Mouse (Mus musculus): ENCODE measurements around the gene Kalrn. TPM values are rescaled to one million over a fixed set of nuclear protein-coding genes. Genes with fewer than 3 reads are reported as not detected.

Kalrn gene
- total RNA-seq, 2 experiments from 2014 or later = 23.0 to 24.1 TPM

GRCm38 (mm10) chr16:33947664-33948571 is 625.4 kb downstream of the Kalrn start:
- no peak for DNase-seq (ENCODE audit: low spot score in 2 of 2)

DNA sequence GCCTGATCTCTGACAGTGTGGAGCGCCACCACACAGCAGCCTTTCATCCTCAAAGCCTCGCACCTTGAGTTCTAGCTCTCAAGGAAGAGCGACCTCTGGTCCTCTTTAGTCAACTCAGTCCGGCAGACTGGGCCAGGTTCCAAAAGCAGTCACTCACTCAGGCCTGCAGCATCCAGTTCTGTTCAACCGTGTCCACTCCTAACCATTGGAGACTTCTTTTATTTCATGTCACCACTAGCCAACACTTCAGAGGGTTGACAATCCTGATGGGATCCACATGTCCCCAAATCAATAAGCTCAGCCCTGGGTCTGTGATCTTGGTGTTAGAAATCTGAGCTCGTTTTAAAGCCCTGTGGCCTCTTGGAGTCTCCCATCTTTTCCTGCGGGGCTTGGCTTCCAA is 627.3 kb downstream of the Kalrn start:
- no peak for DNase-seq (ENCODE audit: low spot score in 2 of 2)

DNA sequence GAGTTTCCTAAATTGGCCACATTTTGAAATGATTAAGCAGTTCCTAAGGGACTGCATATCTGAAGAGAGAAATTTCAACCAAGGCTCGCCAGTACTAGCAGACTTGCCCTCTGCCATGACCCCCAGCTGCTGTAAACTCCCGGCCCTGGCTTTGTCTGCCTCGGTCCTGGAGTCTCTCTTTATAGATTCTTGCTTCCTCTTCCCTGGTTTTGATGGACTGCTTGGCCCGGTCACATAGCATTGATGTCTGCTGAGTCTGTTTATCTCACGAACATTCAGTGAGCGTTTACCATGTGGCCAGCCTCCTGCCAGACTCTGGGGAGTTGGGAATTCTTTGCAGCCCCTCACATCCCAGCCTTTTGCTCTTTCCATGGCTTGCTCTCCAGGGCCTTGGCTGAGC is 628.6 kb downstream of the Kalrn start:
- no peak for DNase-seq (ENCODE audit: low spot score in 2 of 2)

- no peak for DNase-seq (ENCODE audit: low spot score in 2 of 2)
Observed at GRCm38 (mm10) chr16:33944126-33944525, 629.2 kb downstream of the Kalrn start.

DNA sequence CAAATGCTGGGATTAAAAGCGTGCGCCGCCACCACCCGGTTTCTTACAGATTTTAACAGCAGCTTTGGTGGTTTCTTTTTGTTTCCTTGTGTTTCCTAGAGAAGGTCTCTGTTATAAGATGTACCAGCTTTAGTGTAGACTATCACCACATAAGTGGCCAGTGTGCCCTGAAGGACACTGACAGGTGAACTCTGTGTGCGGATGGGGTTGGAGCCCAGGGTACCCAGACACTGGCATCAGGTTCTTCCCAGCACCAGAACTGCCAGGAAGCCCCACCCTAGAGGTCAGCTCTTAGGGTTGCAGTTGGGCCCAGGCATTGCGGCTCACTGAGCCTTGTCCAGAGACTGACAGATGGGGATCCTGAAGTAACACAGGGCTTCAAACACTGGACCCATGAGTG is 629.9 kb downstream of the Kalrn start:
- DNase-seq (ENCODE audit: low spot score in 2 of 2) = no peak

DNA sequence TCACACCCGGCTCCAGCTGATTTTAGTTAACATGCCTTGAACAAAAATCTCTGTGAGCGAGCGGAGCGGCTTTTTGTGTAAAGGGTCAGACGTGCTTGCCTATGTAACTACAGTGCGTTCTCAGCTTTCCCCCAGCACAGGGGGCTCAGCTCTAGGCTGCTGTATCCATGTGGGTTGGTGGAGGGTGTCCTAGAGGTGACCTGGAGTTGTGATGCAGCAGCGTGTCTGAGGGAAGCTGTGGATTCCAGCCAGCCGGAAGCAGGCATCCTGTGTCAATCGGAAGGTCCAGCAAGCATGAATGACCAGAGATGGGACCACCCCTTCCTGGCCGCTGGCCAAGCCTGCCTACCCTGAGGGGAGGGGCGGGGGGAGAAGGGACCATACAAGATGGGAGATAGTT is 631.0 kb downstream of the Kalrn start:
- no peak for DNase-seq (ENCODE audit: low spot score in 2 of 2)

DNA sequence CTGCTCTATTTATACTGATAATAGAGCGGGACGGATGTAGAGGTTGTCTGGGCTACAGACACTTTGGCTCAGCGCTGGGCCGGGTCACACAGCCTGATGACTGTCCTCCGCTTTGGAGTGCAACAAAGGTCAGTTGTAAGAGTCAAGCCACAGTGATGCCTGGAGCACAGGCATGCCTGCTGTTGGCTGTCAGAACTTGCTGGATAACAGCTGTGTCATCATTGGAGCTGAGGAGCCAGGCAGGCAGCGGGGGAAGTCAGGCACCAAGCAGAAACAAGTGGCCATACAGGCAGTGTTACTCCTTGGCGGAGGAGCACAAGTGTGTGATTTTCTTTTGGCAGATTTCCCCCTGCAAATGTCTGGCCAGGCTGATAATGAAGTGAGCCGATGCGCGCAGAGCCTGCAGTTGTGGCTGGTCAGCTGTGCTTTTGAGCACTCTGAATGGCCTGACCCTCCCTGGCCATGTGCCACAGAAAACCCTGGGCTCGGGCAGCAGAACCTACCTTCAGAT is 632.0 kb downstream of the Kalrn start:
- DNase-seq (ENCODE audit: low spot score in 2 of 2) = no peak

DNA sequence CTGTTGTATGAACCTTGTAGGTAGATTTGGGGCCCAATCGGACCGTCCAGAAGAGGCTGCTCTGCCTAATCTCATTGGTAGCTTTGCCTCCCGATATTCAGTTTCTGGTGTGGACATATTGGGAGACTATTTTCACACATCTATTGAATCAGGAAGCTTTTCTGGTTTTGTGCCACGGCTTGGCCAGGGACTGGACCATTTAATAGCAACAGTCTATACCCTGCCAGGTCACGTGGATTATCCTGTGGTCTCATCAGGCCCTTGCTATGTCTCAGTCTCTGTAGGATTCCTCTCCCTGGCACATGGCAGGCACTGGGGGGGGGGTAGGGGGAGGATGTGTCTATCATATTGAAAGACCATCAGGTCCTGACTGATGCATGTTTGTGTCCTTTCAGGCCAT is 633.2 kb downstream of the Kalrn start:
- DNase-seq (ENCODE audit: low spot score in 2 of 2) = no peak

GRCm38 (mm10) chr16:33939636-33940035 is 633.7 kb downstream of the Kalrn start:
- no peak for DNase-seq (ENCODE audit: low spot score in 2 of 2)

DNA sequence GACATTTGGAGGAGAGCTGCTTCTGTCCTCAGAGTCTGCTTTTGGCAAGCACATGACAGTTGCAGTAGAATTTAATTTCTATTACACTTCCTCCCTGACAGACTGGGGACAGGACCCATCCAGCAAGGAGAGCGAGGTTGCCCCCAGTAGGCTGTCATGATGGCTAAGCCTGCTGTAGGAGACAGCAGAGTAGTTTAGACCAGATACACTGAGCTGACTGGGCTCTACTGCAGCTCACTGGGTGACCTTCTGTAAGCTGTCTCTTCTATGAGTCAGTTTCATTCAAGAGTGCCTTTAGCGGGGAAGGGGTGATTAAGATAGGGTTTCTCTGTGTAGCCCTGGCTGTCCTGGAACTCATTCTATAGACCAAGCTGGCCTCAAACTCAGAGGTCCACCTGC is 634.2 kb downstream of the Kalrn start:
- no peak for DNase-seq (ENCODE audit: low spot score in 2 of 2)

DNA sequence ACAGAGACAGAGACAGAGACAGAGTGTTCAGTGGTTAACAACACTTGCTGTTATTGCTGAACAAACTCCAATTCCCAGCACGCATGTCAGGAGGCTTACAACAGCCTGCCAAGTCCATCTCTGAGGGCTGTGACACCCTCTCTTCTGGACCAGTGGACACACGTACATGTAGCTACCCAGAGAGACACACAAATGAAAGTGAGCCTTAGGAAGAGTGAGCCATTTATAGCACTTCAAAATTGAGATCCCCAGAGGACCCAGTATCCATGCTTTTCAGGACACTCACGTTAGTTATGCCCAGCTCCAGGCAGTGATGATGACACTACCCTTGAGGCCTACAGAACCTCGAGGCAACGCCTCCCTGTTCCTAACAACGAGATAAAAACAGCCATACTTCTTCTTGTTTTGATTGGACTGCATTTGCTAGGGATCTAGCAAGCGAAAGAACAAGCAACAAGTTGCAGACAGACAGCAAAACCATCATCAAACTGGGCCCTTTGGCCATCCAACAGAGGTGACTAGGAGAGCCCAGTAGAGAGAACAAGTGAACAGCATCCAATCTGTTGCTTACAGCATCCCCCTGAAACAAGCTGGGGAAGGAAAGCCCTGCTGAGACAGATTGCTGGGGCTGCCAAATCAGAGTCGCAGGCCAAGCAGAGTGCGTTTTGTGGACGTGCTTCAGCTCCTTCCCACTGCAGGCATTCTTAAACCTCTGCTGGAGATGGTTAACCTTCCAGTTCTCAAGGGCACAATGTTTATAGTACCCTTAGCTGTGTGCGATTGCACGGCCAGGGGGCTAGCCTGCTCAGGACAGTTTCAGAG is 634.8 kb downstream of the Kalrn start:
- no peak for DNase-seq (ENCODE audit: low spot score in 2 of 2)

DNA sequence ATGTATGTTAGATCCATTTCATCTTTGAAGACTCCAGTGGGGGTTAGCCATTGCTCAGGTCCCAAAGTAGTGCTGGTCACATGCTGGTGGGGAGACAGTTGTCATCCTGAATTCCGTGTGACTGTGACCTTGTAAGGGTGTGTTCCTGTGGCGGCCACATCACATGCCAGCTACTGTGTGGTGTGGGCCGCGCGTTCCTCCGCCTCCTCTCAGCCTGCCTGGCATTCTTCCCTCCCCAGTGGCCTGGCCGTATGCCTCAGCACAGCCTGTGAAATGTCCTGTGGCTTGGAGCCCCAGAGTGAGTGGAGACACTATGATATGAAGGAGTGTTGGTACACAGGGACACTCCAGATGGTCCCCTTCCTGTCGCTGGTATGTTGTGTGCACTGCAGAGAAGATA is 635.8 kb downstream of the Kalrn start:
- no peak for DNase-seq (ENCODE audit: low spot score in 2 of 2)

- no peak for DNase-seq (ENCODE audit: low spot score in 2 of 2)
Observed at GRCm38 (mm10) chr16:33936885-33937284, 636.4 kb downstream of the Kalrn start.

- no peak for DNase-seq (ENCODE audit: low spot score in 2 of 2)
Observed at GRCm38 (mm10) chr16:33935407-33935785, 637.9 kb downstream of the Kalrn start.

- DNase-seq (ENCODE audit: low spot score in 2 of 2) = no peak
Observed at GRCm38 (mm10) chr16:33934701-33935406, 638.5 kb downstream of the Kalrn start.

DNA sequence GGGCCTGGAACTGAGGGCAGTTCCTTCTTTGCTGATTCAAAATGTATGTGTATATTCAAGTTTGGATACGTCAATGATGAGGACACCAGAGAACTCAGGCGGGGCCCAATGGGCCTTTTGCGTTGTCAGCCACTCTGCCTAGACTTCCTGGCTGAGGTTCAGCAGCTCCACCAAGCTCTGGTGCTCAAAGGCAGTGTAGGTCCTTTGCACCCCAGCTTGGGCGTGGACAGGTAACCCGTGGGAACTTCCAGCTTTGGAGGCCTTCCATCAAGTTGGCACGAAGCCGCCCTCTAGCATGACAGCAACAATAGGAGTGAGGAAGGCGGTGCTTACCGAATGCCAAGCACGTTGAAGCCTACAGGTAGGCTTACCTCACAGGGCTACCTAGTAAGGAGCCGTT is 639.9 kb downstream of the Kalrn start:
- DNase-seq (ENCODE audit: low spot score in 2 of 2) = no peak

GRCm38 (mm10) chr16:33932126-33932525 is 641.2 kb downstream of the Kalrn start:
- DNase-seq (ENCODE audit: low spot score in 2 of 2) = no peak

DNA sequence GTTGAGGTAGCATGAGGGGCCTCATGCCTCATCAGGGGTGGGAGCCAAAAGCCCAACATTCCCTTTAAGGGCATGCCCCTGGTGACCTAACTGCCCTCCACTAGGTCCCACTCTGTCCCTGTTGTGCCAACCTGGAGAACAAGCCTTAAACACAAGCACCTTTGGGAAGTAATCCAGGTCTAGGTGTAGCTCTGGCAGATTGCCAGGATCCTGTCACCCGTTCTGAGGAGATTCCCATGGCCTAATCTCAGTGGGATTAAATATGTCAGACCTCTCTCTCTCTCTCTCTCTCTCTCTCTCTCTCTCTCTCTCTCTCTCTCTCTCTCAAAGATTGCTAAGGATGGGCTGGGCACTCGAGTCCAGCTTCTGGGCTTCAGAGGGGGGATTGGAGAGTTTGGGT is 641.6 kb downstream of the Kalrn start:
- no peak for DNase-seq (ENCODE audit: low spot score in 2 of 2)

GRCm38 (mm10) chr16:33930785-33931184 is 642.5 kb downstream of the Kalrn start:
- DNase-seq (ENCODE audit: low spot score in 2 of 2) = no peak

- peak in 1 of 2 experiments; percentile 38 for DNase-seq (ENCODE audit: low spot score in 2 of 2)
Observed at GRCm38 (mm10) chr16:33928788-33929462, 644.4 kb downstream of the Kalrn start.

GRCm38 (mm10) chr16:33927263-33927824 is 646.0 kb downstream of the Kalrn start:
- no peak for DNase-seq (ENCODE audit: low spot score in 2 of 2)
